Mouse (Mus musculus) G1E (cell line): ENCODE data around the gene Uba7. TPM values are rescaled to one million over a fixed set of nuclear protein-coding genes. Genes with fewer than 3 reads are reported as not detected.

ENCODE experiments used
- ATAC-seq: 2 replicates; pipeline ENCODE4 v1.8.0; 2016; ENCODE audit warnings: mild to moderate bottlenecking; ENCODE audit not compliant: insufficient number of reproducible peaks, poor library complexity, low FRiP score, severe bottlenecking; ENCODE audit errors: extremely low read depth
- DNase-seq: peaks from one replicate; pipeline ENCODE4 v3.0.0; 2012; ENCODE audit warnings: low spot score
- H3K27me3 ChIP-seq: 2 replicates; pipeline ENCODE4 v1.6.1; 2012; ENCODE audit warnings: mild to moderate bottlenecking, low read length, inconsistent platforms; ENCODE audit not compliant: insufficient read depth
- H3K36me3 ChIP-seq: replicated peaks from 2 replicates; pipeline ENCODE3; 2012; ENCODE audit warnings: mild to moderate bottlenecking, inconsistent platforms
- H3K4me1 ChIP-seq: 2 replicates; pipeline ENCODE4 v1.6.1; 2012; ENCODE audit warnings: low read depth, low read length, inconsistent platforms, mixed read lengths; ENCODE audit not compliant: insufficient read depth
- H3K4me3 ChIP-seq: 2 replicates; pipeline ENCODE4 v1.5.1; 2012; ENCODE audit warnings: low read depth, mild to moderate bottlenecking, inconsistent platforms, low read length, moderate library complexity, mixed read lengths
- H3K9me3 ChIP-seq: replicated peaks from 2 replicates; pipeline ENCODE4 v1.6.1; 2012; ENCODE audit warnings: inconsistent platforms
- CTCF ChIP-seq: IDR thresholded peaks from 2 replicates; pipeline ENCODE4 v1.5.1; 2012; ENCODE audit warnings: low read depth, low read length, inconsistent platforms, mixed read lengths
- GATA1 ChIP-seq: IDR thresholded peaks from 2 replicates; pipeline ENCODE4 v1.6.1; 2012; ENCODE audit warnings: borderline replicate concordance, low read length, inconsistent platforms, mixed read lengths
- GATA2 ChIP-seq: IDR thresholded peaks from 2 replicates; pipeline ENCODE4 v1.6.1; 2012; ENCODE audit warnings: low read depth, low read length, inconsistent platforms, borderline replicate concordance
- POLR2AphosphoS5 ChIP-seq: IDR thresholded peaks from 2 replicates; pipeline ENCODE4 v1.6.1; 2012; ENCODE audit warnings: low read depth, low read length, inconsistent platforms; ENCODE audit not compliant: insufficient replicate concordance
- TAL1 ChIP-seq: conservative IDR thresholded peaks from 2 replicates; pipeline ENCODE4 v1.6.1; 2012; ENCODE audit warnings: low read depth, low read length, inconsistent platforms, mixed read lengths
- polyA plus RNA-seq: library from polyadenylated mRNA; stranded (reverse); fragments of >175 nt; gene quantifications from 2 replicates; pipeline ENCODE4 v1.2.3, GENCODE M21; 2012
- total RNA-seq, 2 experiments: library from RNA; stranded (forward) in 1 of 2; stranded (reverse) in 1 of 2; fragments of 200-1000 nt in 1 of 2; fragments of >200 nt in 1 of 2; fragmentation: Nextera tagmentation in 1 of 2; gene quantifications; 2 replicates each; pipeline ENCODE4 v1.2.3; 2014 to 2017

The Uba7 gene
- total and polyA plus RNA-seq, 3 experiments = 34.2 to 145 (median 87.9) TPM

- Histone ChIP-seq H3K9me3 (no peaks in the 10 kb centered on the region), H3K4me1 (peaks cover 41% of the 10 kb centered on the region), H3K36me3 (peaks cover 99% of the 10 kb centered on the region), H3K4me3 (no peak overlapping the region), H3K27me3 (no peaks in the 10 kb centered on the region)
- no peak for ATAC-seq
- DNase-seq = no peak
- no peak for TF ChIP-seq CTCF
Measured at GRCm38 (mm10) chr9:107968531-107968930, 6.8 kb upstream of the Uba7 start.

GRCm38 (mm10) chr9:107970311-107970710 is 5.0 kb upstream of the Uba7 start:
- no peak overlapping the region for H3K4me3 ChIP-seq
- ATAC-seq (no peak), DNase-seq (no peak)
- no peaks in the 10 kb centered on the region for H3K27me3 ChIP-seq
- H3K36me3 ChIP-seq = peaks cover 82% of the 10 kb centered on the region
- TF ChIP-seq POLR2AphosphoS5 = no peak
- no peak for TF ChIP-seq GATA2
- no peak for TF ChIP-seq CTCF
- no peak for TF ChIP-seq TAL1
- peaks cover 48% of the 10 kb centered on the region for H3K4me1 ChIP-seq
- no peaks in the 10 kb centered on the region for H3K9me3 ChIP-seq

GRCm38 (mm10) chr9:107971690-107972541 is 3.4 kb upstream of the Uba7 start:
- Histone ChIP-seq H3K36me3 (peaks cover 76% of the 10 kb centered on the region), H3K27me3 (no peaks in the 10 kb centered on the region), H3K4me1 (peaks cover 64% of the 10 kb centered on the region), H3K9me3 (no peaks in the 10 kb centered on the region), H3K4me3 (no peak overlapping the region)
- ATAC-seq (peak; percentile 68), DNase-seq (peak; percentile 64)
- TF ChIP-seq GATA2 (no peak), TAL1 (peak; percentile 59), GATA1 (no peak), POLR2AphosphoS5 (no peak), CTCF (no peak)

- TF ChIP-seq POLR2AphosphoS5 = no peak
- TF ChIP-seq TAL1 = no peak
- no peak for TF ChIP-seq CTCF
- TF ChIP-seq GATA1 = no peak
- no peak for TF ChIP-seq GATA2
- no peaks in the 10 kb centered on the region for H3K27me3 ChIP-seq
- peaks cover 91% of the 10 kb centered on the region for H3K4me1 ChIP-seq
- DNase-seq = peak; percentile 42
- H3K9me3 ChIP-seq = no peaks in the 10 kb centered on the region
- H3K4me3 ChIP-seq = peak overlapping the region; percentile 45; the same call in 1 of the 2 replicates
- ATAC-seq = peak; percentile 45
- H3K36me3 ChIP-seq = peaks cover 77% of the 10 kb centered on the region
Measured at GRCm38 (mm10) chr9:107974491-107975171, 674 bp upstream of the Uba7 start.

- H3K4me1 ChIP-seq = peaks cover 96% of the 10 kb centered on the region
- peaks cover 77% of the 10 kb centered on the region for H3K36me3 ChIP-seq
- TF ChIP-seq CTCF (no peak), GATA1 (no peak), TAL1 (no peak), POLR2AphosphoS5 (no peak), GATA2 (no peak)
- no peaks in the 10 kb centered on the region for H3K27me3 ChIP-seq
- no peaks in the 10 kb centered on the region for H3K9me3 ChIP-seq
- H3K4me3 ChIP-seq = no peak overlapping the region
- no peak for DNase-seq
- no peak for ATAC-seq
Measured at GRCm38 (mm10) chr9:107978815-107979214, 3.5 kb downstream of the Uba7 start.

GRCm38 (mm10) chr9:107981684-107982605 is 6.6 kb downstream of the Uba7 start:
- peaks cover 81% of the 10 kb centered on the region for H3K36me3 ChIP-seq
- H3K9me3 ChIP-seq = no peaks in the 10 kb centered on the region
- no peak for DNase-seq
- H3K27me3 ChIP-seq = no peaks in the 10 kb centered on the region
- H3K4me1 ChIP-seq = peaks cover 93% of the 10 kb centered on the region
- no peak for ATAC-seq
- H3K4me3 ChIP-seq = peak overlapping the region; percentile 83
- TF ChIP-seq GATA2 = no peak
- TF ChIP-seq CTCF = no peak
- no peak for TF ChIP-seq TAL1
- no peak for TF ChIP-seq GATA1
- no peak for TF ChIP-seq POLR2AphosphoS5
